Mouse (Mus musculus) neural tube, embryonic 14.5 days (tissue): ENCODE data around the gene Iqgap3. TPM values are rescaled to one million over a fixed set of nuclear protein-coding genes. Genes with fewer than 3 reads are reported as not detected.

ENCODE experiments used
- polyA plus RNA-seq: library from polyadenylated mRNA; unstranded; fragments of >200 nt; fragmentation: Nextera tagmentation; extraction: Ambion mirVana; gene quantifications from 2 replicates; pipeline ENCODE4 v1.2.1, GENCODE M21; 2014

The Iqgap3 gene
- polyA plus RNA-seq, 1 experiment from 2014 or later, result 1.2 TPM

Other genes with a start within 250 kb of the Iqgap3 start
- not detected in 2 replicates for gene Sh2d2a, start 235.2 kb upstream of the Iqgap3 start, polyA plus RNA-seq
- gene Prcc, start 196.4 kb upstream of the Iqgap3 start, polyA plus RNA-seq, result 16.0 and 16.9 TPM in 2 replicates
- 128 and 151 TPM in 2 replicates for gene Hdgf, start 175.7 kb upstream of the Iqgap3 start, polyA plus RNA-seq
- gene Mrpl24, start 162.5 kb upstream of the Iqgap3 start, polyA plus RNA-seq, result 53.5 and 58.9 TPM in 2 replicates
- gene Isg20l2, start 151.7 kb upstream of the Iqgap3 start, polyA plus RNA-seq, result 16.1 and 23.1 TPM in 2 replicates
- gene Rrnad1, start 151.3 kb upstream of the Iqgap3 start, polyA plus RNA-seq, result 19.7 and 20.6 TPM in 2 replicates
- gene Crabp2, start 133.3 kb upstream of the Iqgap3 start, polyA plus RNA-seq, result 45.5 and 103 TPM in 2 replicates
- gene Nes, start 110.9 kb upstream of the Iqgap3 start, polyA plus RNA-seq, result 11.1 and 16.7 TPM in 2 replicates
- gene Bcan, start 81.7 kb upstream of the Iqgap3 start, polyA plus RNA-seq, result 79.5 and 107 TPM in 2 replicates
- gene Hapln2, start 54.4 kb upstream of the Iqgap3 start, polyA plus RNA-seq, result 0.39 and 0.76 TPM in 2 replicates
- gene Gpatch4, start 38.9 kb upstream of the Iqgap3 start, polyA plus RNA-seq, result 31.2 and 36.5 TPM in 2 replicates
- gene Naxe, start 23.5 kb upstream of the Iqgap3 start, polyA plus RNA-seq, result 157 and 167 TPM in 2 replicates
- gene Ttc24, start 3.7 kb upstream of the Iqgap3 start, polyA plus RNA-seq, result not detected in 2 replicates
- gene Mef2d, start 60.4 kb downstream of the Iqgap3 start, polyA plus RNA-seq, result 19.6 and 20.4 TPM in 2 replicates
- gene Rhbg, start 172.7 kb downstream of the Iqgap3 start, polyA plus RNA-seq, result 0.51 and 0.85 TPM in 2 replicates
- 0.72 TPM in 1 of 2 replicates, not detected in the other for gene Gm38392, start 205.2 kb downstream of the Iqgap3 start, polyA plus RNA-seq
- 8.1 and 9.0 TPM in 2 replicates for gene Tsacc, start 215.0 kb downstream of the Iqgap3 start, polyA plus RNA-seq
- 427 and 462 TPM in 2 replicates for gene Cct3, start 215.1 kb downstream of the Iqgap3 start, polyA plus RNA-seq
- gene Glmp, start 243.1 kb downstream of the Iqgap3 start, polyA plus RNA-seq, result 65.0 and 76.4 TPM in 2 replicates